Mouse (Mus musculus): ENCODE measurements around the gene Ints13. TPM values are rescaled to one million over a fixed set of nuclear protein-coding genes. Genes with fewer than 3 reads are reported as not detected.

The Ints13 gene
- total RNA-seq (2021): 10 to 100 TPM; 46.8 to 51.1 TPM
- long read RNA-seq, experiment 1, partial matches to known transcripts: 1 of 8 reads
- long read RNA-seq, experiment 1, other reads (novel, unspliced or antisense): 7 of 8 reads
- long read RNA-seq, experiment 2, partial matches to known transcripts: 2 of 16 reads
- long read RNA-seq, experiment 2, other reads (novel, unspliced or antisense): 13 of 16 reads

GRCm38 (mm10) chr6:146577310-146578109 lies at the start of gene Ints13:
Gene Ints13 (minus strand): TSS chr6:146577835.
- Histone ChIP-seq H3K4me3 (peak within 1 kb of the TSS; percentile 99), H3K27ac (peak within 1 kb of the TSS; percentile 99)
- DNase-seq (ENCODE audit: low spot score in 2 of 2): peak; percentile 96 to 97
- TF ChIP-seq CTCF (conservative IDR thresholded peaks at IDR 0.05): peak; percentile 37; the same call in 1 of the 2 replicates

- no peak for DNase-seq (ENCODE audit: low spot score in 2 of 2)
- no peak for TF ChIP-seq CTCF (conservative IDR thresholded peaks at IDR 0.05)
- Histone ChIP-seq H3K27ac (no peak overlapping the region), H3K4me3 (no peak overlapping the region)
Measured at GRCm38 (mm10) chr6:146616670-146617069, 39.0 kb upstream of the Ints13 start.

GRCm38 (mm10) chr6:146615891-146616290 lies 38.3 kb upstream of the Ints13 start:
- no peak for DNase-seq (ENCODE audit: low spot score in 2 of 2)
- TF ChIP-seq CTCF (conservative IDR thresholded peaks at IDR 0.05): no peak
- no peak overlapping the region for H3K27ac ChIP-seq
- H3K4me3 ChIP-seq: no peak overlapping the region

GRCm38 (mm10) chr6:146614541-146614940 lies 36.9 kb upstream of the Ints13 start:
- TF ChIP-seq CTCF (conservative IDR thresholded peaks at IDR 0.05): no peak
- DNase-seq (ENCODE audit: low spot score in 2 of 2): no peak
- Histone ChIP-seq H3K27ac (no peak overlapping the region), H3K4me3 (no peak overlapping the region)

GRCm38 (mm10) chr6:146613907-146614306 lies 36.3 kb upstream of the Ints13 start:
- Histone ChIP-seq H3K27ac (no peak overlapping the region), H3K4me3 (no peak overlapping the region)
- TF ChIP-seq CTCF (conservative IDR thresholded peaks at IDR 0.05): peak; percentile 48
- DNase-seq (ENCODE audit: low spot score in 2 of 2): no peak

GRCm38 (mm10) chr6:146612736-146613135 lies 35.1 kb upstream of the Ints13 start:
- H3K27ac ChIP-seq: no peak overlapping the region

GRCm38 (mm10) chr6:146611897-146612296 lies 34.3 kb upstream of the Ints13 start:
- H3K27ac ChIP-seq: no peak overlapping the region
- DNase-seq (ENCODE audit: low spot score in 2 of 2): no peak
- no peak for TF ChIP-seq CTCF (conservative IDR thresholded peaks at IDR 0.05)
- H3K4me3 ChIP-seq: no peak overlapping the region

More at GRCm38 (mm10) chr6:146612736-146613135, 35.1 kb upstream of the Ints13 start:
- H3K4me3 ChIP-seq: no peak overlapping the region
- no peak for DNase-seq (ENCODE audit: low spot score in 2 of 2)
- no peak for TF ChIP-seq CTCF (conservative IDR thresholded peaks at IDR 0.05)

GRCm38 (mm10) chr6:146611385-146611784 lies 33.8 kb upstream of the Ints13 start:
- TF ChIP-seq CTCF (conservative IDR thresholded peaks at IDR 0.05): no peak
- H3K27ac ChIP-seq: no peak overlapping the region
- DNase-seq (ENCODE audit: low spot score in 2 of 2): no peak
- no peak overlapping the region for H3K4me3 ChIP-seq

- no peak for DNase-seq (ENCODE audit: low spot score in 2 of 2)
- Histone ChIP-seq H3K27ac (no peak overlapping the region), H3K4me3 (no peak overlapping the region)
- TF ChIP-seq CTCF (conservative IDR thresholded peaks at IDR 0.05): peak; percentile 28
Measured at GRCm38 (mm10) chr6:146603651-146604050, 26.0 kb upstream of the Ints13 start.

- no peak for TF ChIP-seq CTCF (conservative IDR thresholded peaks at IDR 0.05)
- DNase-seq (ENCODE audit: low spot score in 2 of 2): no peak
- Histone ChIP-seq H3K4me3 (no peak overlapping the region), H3K27ac (no peak overlapping the region)
Measured at GRCm38 (mm10) chr6:146602601-146603000, 25.0 kb upstream of the Ints13 start.

- Histone ChIP-seq H3K27ac (peak overlapping the region; percentile 99; the same call in 1 of the 2 replicates), H3K4me3 (no peak overlapping the region)
- TF ChIP-seq CTCF (conservative IDR thresholded peaks at IDR 0.05): no peak
- no peak for DNase-seq (ENCODE audit: low spot score in 2 of 2)
Measured at GRCm38 (mm10) chr6:146585134-146585533, 7.5 kb upstream of the Ints13 start.

- DNase-seq (ENCODE audit: low spot score in 2 of 2): no peak
- no peak for TF ChIP-seq CTCF (conservative IDR thresholded peaks at IDR 0.05)
- peak overlapping the region; percentile 99 for H3K27ac ChIP-seq
- no peak overlapping the region for H3K4me3 ChIP-seq
Measured at GRCm38 (mm10) chr6:146583366-146584046, 5.9 kb upstream of the Ints13 start.

GRCm38 (mm10) chr6:146580381-146580926 lies 2.8 kb upstream of the Ints13 start:
- peak; percentile 46 to 62 for DNase-seq (ENCODE audit: low spot score in 2 of 2)
- H3K27ac ChIP-seq: peak overlapping the region; percentile 99
- H3K4me3 ChIP-seq: peak overlapping the region; percentile 99
- no peak for TF ChIP-seq CTCF (conservative IDR thresholded peaks at IDR 0.05)

Data from layer of hippocampus, adult 2 months (tissue).